Comparison of ENCODE assay signal across 22 mouse cellular contexts in the genomic region with DNA sequence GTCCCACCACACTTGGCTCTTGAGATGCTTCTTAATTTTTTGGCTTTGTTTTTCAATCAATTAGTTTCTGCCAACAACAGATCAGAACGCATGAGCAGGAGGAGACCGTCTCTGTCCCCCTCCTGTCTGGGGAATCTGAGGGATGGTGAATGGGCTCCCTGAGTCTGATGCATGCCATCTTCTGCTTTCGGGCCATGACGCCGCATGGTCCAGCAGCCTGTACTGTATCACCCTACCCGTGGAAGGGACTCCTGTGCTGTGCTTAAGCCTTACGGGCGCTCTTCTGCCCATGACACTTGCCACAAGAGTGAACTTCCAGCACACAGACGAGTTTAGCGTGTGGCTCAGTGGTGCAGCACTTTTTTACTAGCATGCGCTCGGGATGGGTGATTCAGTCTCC. TPM values are rescaled to one million over a fixed set of nuclear protein-coding genes. Genes with fewer than 3 reads are reported as not detected.
DNase-seq lines count a peak whose midpoint lies in the region; ATAC-seq and TF ChIP-seq lines count a peak whose summit lies in the region.
"Had no signal": no experiment of that assay in that cellular context is flagged by ENCODE, and none has a peak within 500 bp of the region (broad histone marks: within the 10 kb centered on the region; RNA-seq: fewer than 3 reads in every experiment).

No protein-coding gene starts in this region.

- peaks cover 24% of the 10 kb centered on the region for H3K4me1 ChIP-seq in forebrain, embryonic 10.5 days
- H3K4me1 ChIP-seq in forebrain, embryonic 13.5 days = peaks cover 15% of the 10 kb centered on the region
- H3K4me1 ChIP-seq in heart, embryonic 10.5 days = 0 out of 2 replicates have a peak, but pooled peaks cover 4% of the 10 kb centered on the region
- no peaks in the 10 kb centered on the region for H3K4me1 ChIP-seq in intestine, embryonic 14.5 days (replicated peaks; ENCODE audit: control insufficient read depth, insufficient read depth, low read length)
- H3K4me1 ChIP-seq in intestine, postnatal 0 days (replicated peaks; ENCODE audit: control insufficient read depth, insufficient read depth, low read length) = no peaks in the 10 kb centered on the region

- no peak overlapping the region for H3K4me3 ChIP-seq in forebrain, embryonic 10.5 days
- no peak overlapping the region for H3K4me3 ChIP-seq in forebrain, embryonic 13.5 days
- no peak overlapping the region for H3K4me3 ChIP-seq in heart, embryonic 10.5 days
- no peak overlapping the region for H3K4me3 ChIP-seq in intestine, embryonic 14.5 days (ENCODE audit: low read depth, low read length)
- H3K4me3 ChIP-seq in intestine, postnatal 0 days (ENCODE audit: low read depth, low read length) = no peak overlapping the region

- no peaks in the 10 kb centered on the region for H3K9me3 ChIP-seq in forebrain, embryonic 10.5 days
- no peaks in the 10 kb centered on the region for H3K9me3 ChIP-seq in forebrain, embryonic 13.5 days (replicated peaks)
- no peaks in the 10 kb centered on the region for H3K9me3 ChIP-seq in heart, embryonic 10.5 days
- H3K9me3 ChIP-seq in intestine, embryonic 14.5 days (ENCODE audit: control insufficient read depth, low read length) = no peaks in the 10 kb centered on the region
- no peaks in the 10 kb centered on the region for H3K9me3 ChIP-seq in intestine, postnatal 0 days (ENCODE audit: control insufficient read depth)
- H3K9me3 ChIP-seq: G1E had no signal

- peak; percentile 7 for DNase-seq in forebrain, embryonic 10.5 days (ENCODE audit: extremely low spot score, low spot score)
- peak; percentile 87 for DNase-seq in heart, adult 11 months
- DNase-seq in heart, postnatal 36 days = no peak
- DNase-seq in heart, embryonic 10.5 days (ENCODE audit: low spot score) = peak; percentile 66
- no peak for DNase-seq in heart, postnatal 4 days
- peak; percentile 13 for DNase-seq in intestine, embryonic 14.5 days (ENCODE audit: low spot score)
- DNase-seq: adrenal gland, adult 2 months; adrenal gland, adult 8-10 months; adrenal gland, postnatal 10 days; adrenal gland, postnatal 14 days; adrenal gland, postnatal 25 days; adrenal gland, postnatal 36 days; B cell, adult 2 months; cerebellum, adult 11 months; cerebellum, adult 11-12 months had no signal

- H3K27me3 ChIP-seq in forebrain, embryonic 10.5 days (ENCODE audit: poor library complexity, severe bottlenecking) = peaks cover 93% of the 10 kb centered on the region
- peaks cover 49% of the 10 kb centered on the region for H3K27me3 ChIP-seq in forebrain, embryonic 13.5 days
- no peaks in the 10 kb centered on the region for H3K27me3 ChIP-seq in heart, embryonic 10.5 days (ENCODE audit: insufficient read depth, poor library complexity, severe bottlenecking)
- H3K27me3 ChIP-seq in intestine, embryonic 14.5 days (replicated peaks; ENCODE audit: control insufficient read depth, insufficient read depth, low read length) = no peaks in the 10 kb centered on the region
- H3K27me3 ChIP-seq in intestine, postnatal 0 days (replicated peaks; ENCODE audit: control insufficient read depth, insufficient read depth, low read length) = no peaks in the 10 kb centered on the region
- H3K27me3 ChIP-seq: CH12.LX, Patski had no signal

- no peak overlapping the region for H3K27ac ChIP-seq in forebrain, embryonic 10.5 days
- H3K27ac ChIP-seq in forebrain, embryonic 13.5 days = no peak overlapping the region
- H3K27ac ChIP-seq in heart, embryonic 10.5 days = no peak overlapping the region
- no peak overlapping the region for H3K27ac ChIP-seq in intestine, embryonic 14.5 days (ENCODE audit: low read depth)
- no peak overlapping the region for H3K27ac ChIP-seq in intestine, postnatal 0 days (ENCODE audit: low read depth, low read length)

- no peak overlapping the region for H3K4me2 ChIP-seq in forebrain, embryonic 13.5 days
- no peak overlapping the region for H3K4me2 ChIP-seq in intestine, embryonic 14.5 days (ENCODE audit: low read length)
- H3K4me2 ChIP-seq in intestine, postnatal 0 days (replicated peaks; ENCODE audit: low read depth) = no peak overlapping the region

- 95% methylated on average over 12 of the region's 12 CpGs for WGBS in forebrain, embryonic 10.5 days
- WGBS in forebrain, embryonic 13.5 days = 95% methylated on average over 12 of the region's 12 CpGs
- 93% methylated on average over 12 of the region's 12 CpGs for WGBS in heart, embryonic 10.5 days
- WGBS in intestine, embryonic 14.5 days = 94% methylated on average over 12 of the region's 12 CpGs
- WGBS in intestine, postnatal 0 days = 97% methylated on average over 12 of the region's 12 CpGs

- peaks cover 21% of the 10 kb centered on the region for H3K36me3 ChIP-seq in forebrain, embryonic 10.5 days (replicated peaks)
- H3K36me3 ChIP-seq in forebrain, embryonic 13.5 days (ENCODE audit: poor library complexity, severe bottlenecking) = peaks cover 15% of the 10 kb centered on the region
- peaks cover 10% of the 10 kb centered on the region; the same call in 1 of the 2 replicates for H3K36me3 ChIP-seq in heart, embryonic 10.5 days
- H3K36me3 ChIP-seq in intestine, embryonic 14.5 days (ENCODE audit: control insufficient read depth, insufficient read depth, low read length) = peaks cover 18% of the 10 kb centered on the region
- peaks cover 19% of the 10 kb centered on the region; the same call in 1 of the 2 replicates for H3K36me3 ChIP-seq in intestine, postnatal 0 days (ENCODE audit: control insufficient read depth, insufficient read depth)

- H3K9ac ChIP-seq in forebrain, embryonic 13.5 days = no peak overlapping the region
- H3K9ac ChIP-seq in intestine, embryonic 14.5 days (ENCODE audit: low read length) = no peak overlapping the region
- no peak overlapping the region for H3K9ac ChIP-seq in intestine, postnatal 0 days (ENCODE audit: low read depth, low read length)

- TF ChIP-seq CTCF in intestine, postnatal 0 days (IDR thresholded peaks at IDR 0.05; ENCODE audit: low read depth) = no peak

- no peak for ATAC-seq in forebrain, embryonic 13.5 days
- ATAC-seq in intestine, embryonic 14.5 days (replicated peaks; ENCODE audit: low FRiP score, low TSS enrichment, low read depth) = no peak
- no peak for ATAC-seq in intestine, postnatal 0 days
- ATAC-seq: activated CD4-positive, CD25-positive, alpha-beta regulatory T cell, adult 4 months; CD4-positive, CD25-positive, alpha-beta regulatory T cell, adult 4 months; Patski had no signal

- intact Hi-C loops in heart, postnatal 36 days (cut with DNase I) = no loop called here

RNA-seq across cellular contexts. Expression of gene Tmem260, which starts 59.7 kb away (rescaled TPM):
- 18.5 and 18.7 TPM in 2 replicates for polyA plus RNA-seq in forebrain, embryonic 10.5 days (2016; fragmentation: Nextera tagmentation; extraction: Ambion mirVana)
- 16.5 and 18.4 TPM in 2 replicates for polyA plus RNA-seq in forebrain, embryonic 13.5 days (2015; fragmentation: Nextera tagmentation; extraction: Ambion mirVana)
- 1 to 10 TPM; 9.0 to 9.4 TPM for total RNA-seq in heart, postnatal 36 days (2021)
- polyA plus RNA-seq in heart, embryonic 10.5 days (2016; fragmentation: Nextera tagmentation; extraction: Ambion mirVana) = 14.4 and 15.8 TPM in 2 replicates
- 10 to 100 TPM; 11.6 to 12.5 TPM for total RNA-seq in heart, postnatal 4 days (2021)
- polyA plus RNA-seq in intestine, embryonic 14.5 days (2014; fragmentation: Nextera tagmentation; extraction: Ambion mirVana) = 21.6 and 23.1 TPM in 2 replicates
- 6.2 and 7.1 TPM in 2 replicates for polyA plus RNA-seq in intestine, postnatal 0 days (2015; fragmentation: Nextera tagmentation; extraction: Ambion mirVana)

Comparison
In these comparisons a context has a peak if more than half of its experiments do, and no peak if none do; other contexts are left out.
1. DNase-seq: peak in forebrain, embryonic 10.5 days (single experiment), heart, adult 11 months (single experiment), heart, embryonic 10.5 days (single experiment) and intestine, embryonic 14.5 days (single experiment); none in heart, postnatal 36 days (0 of 2) and heart, postnatal 4 days (single experiment).